Mouse (Mus musculus) heart, adult 2 months (tissue): Measurements from ENCODE around the gene Rab31.

Experiments used
- CTCF ChIP-seq: fragments of 200-600 bp; IDR thresholded peaks from 2 replicates; pipeline ENCODE4 v1.8.1; 2022; ENCODE audit warnings: antibody characterized with exemption, mild to moderate bottlenecking, moderate library complexity
- POLR2A ChIP-seq: fragments of 200-500 bp; IDR thresholded peaks from 2 replicates; pipeline ENCODE4 v1.6.1; 2011; ENCODE audit warnings: mild to moderate bottlenecking, low read depth, low read length, control low read depth; ENCODE audit not compliant: insufficient read depth

GRCm38 (mm10) chr17:65706220-65706619 lies 66.3 kb downstream of the Rab31 start:
- no peak for TF ChIP-seq POLR2A
- TF ChIP-seq CTCF: peak; percentile 85
